Mouse (Mus musculus): ENCODE measurements around the gene Prkcq. TPM values are rescaled to one million over a fixed set of nuclear protein-coding genes. Genes with fewer than 3 reads are reported as not detected.

Gene Prkcq
- polyA plus RNA-seq, 1 experiment = 3.8 TPM

DNA sequence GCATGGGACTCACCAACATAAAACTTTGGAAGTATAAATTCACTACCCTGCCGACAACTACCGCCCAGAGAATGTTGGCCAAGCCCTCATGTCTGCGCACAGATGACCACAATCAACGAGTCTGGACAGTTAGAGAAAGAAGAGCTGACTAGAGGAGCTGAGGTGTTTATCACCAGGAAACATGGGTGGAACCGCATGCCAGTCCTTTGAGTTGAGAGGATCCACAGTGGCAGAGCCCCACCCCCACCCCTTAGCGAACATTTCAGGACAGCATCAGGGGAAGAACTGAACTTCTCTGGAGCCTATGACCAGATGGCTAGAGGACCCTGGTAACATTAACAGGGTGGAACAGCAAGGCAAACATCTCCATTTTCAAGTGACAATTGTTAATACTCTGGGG is 37.4 kb downstream of the Prkcq start:
- TF ChIP-seq POLR2A (IDR thresholded peaks at IDR 0.05; ENCODE audit: borderline replicate concordance, extremely low read depth, low read depth, low read length) (no peak), CTCF (IDR thresholded peaks at IDR 0.05; ENCODE audit: insufficient read depth, low read length) (no peak)
- WGBS = 54% methylated on average over 6 of the region's 6 CpGs

DNA sequence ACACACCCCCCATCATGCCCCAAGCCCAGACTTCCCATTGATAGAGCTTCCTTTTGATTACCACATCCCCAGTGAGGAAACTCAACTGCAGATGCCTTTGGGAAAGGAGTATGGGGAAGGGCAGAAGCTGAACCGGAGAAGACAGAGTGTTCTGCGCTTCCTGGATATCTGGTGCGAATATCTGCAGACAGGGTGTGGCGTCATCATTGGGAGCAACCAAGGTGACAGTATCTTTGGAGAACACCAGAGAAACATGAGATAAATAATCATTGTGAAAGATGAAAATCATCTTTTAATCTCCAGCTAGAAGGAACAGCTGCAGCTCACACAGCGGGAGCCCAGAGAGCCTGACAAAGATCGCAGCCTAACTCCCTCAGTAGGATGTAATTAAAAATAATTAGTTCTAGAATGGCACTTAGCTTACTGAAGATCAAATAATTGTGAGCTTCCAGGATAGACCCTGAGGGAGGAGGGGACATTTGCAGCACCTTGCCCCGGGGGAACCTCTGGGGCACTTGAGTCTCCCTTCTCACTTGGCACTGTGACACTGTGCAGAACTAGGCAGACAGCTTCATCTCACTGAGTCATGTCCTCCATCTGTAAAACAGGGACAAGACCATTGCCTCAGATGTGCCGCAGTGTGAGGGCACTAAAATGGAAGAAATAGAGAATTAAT is 38.5 kb downstream of the Prkcq start:
- no peak for DNase-seq
- 69% methylated on average over 8 of the region's 8 CpGs for WGBS
- no peak overlapping the region for H3K4me3 ChIP-seq (replicated peaks; ENCODE audit: extremely low read depth, low read depth, low read length)
- TF ChIP-seq CTCF (IDR thresholded peaks at IDR 0.05; ENCODE audit: insufficient read depth, low read length) = no peak
- no peak for TF ChIP-seq POLR2A (IDR thresholded peaks at IDR 0.05; ENCODE audit: borderline replicate concordance, extremely low read depth, low read depth, low read length)
- no peaks in the 10 kb centered on the region for H3K4me1 ChIP-seq (ENCODE audit: control insufficient read depth, insufficient read depth, low read length)

More for the DNA sequence above, 37.4 kb downstream of the Prkcq start:
- DNase-seq = no peak
- no peak overlapping the region for H3K4me3 ChIP-seq (replicated peaks; ENCODE audit: extremely low read depth, low read depth, low read length)
- H3K4me1 ChIP-seq (ENCODE audit: control insufficient read depth, insufficient read depth, low read length) = no peaks in the 10 kb centered on the region

DNA sequence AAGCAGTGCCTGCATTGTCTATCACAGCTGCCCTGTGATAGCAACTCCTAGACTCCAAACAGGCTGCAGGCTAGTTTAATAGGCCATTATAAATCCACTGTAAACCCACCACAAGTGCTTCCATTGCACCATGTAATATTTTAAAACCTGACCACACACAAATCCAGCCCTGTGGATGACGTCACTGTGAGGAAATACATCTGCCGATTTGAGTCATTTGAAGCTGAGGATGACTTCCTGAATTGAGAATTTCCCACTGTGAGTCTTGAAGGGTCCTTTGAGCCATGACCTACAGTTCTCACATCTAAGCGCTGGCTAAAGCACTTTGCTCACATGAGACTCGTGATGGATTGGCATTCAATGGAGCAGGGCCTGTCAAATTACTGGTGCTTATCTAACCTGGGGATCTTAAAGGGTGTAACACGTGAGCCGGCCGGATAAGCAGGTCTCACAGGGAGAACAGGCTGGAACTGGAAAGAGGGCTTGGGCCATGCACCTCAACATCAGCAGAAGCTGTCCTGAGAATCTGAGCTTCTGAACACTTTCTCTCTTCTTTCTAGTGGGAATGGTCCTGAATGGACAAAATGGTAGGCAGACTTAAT is 40.2 kb downstream of the Prkcq start:
- H3K4me1 ChIP-seq (ENCODE audit: control insufficient read depth, insufficient read depth, low read length) = no peaks in the 10 kb centered on the region; the same call in 1 of the 2 replicates
- no peak overlapping the region for H3K4me3 ChIP-seq (replicated peaks; ENCODE audit: extremely low read depth, low read depth, low read length)
- TF ChIP-seq POLR2A (IDR thresholded peaks at IDR 0.05; ENCODE audit: borderline replicate concordance, extremely low read depth, low read depth, low read length) = no peak
- TF ChIP-seq CTCF (IDR thresholded peaks at IDR 0.05; ENCODE audit: insufficient read depth, low read length) = no peak
- WGBS = 46% methylated on average over 7 of the region's 7 CpGs
- DNase-seq = no peak

DNA sequence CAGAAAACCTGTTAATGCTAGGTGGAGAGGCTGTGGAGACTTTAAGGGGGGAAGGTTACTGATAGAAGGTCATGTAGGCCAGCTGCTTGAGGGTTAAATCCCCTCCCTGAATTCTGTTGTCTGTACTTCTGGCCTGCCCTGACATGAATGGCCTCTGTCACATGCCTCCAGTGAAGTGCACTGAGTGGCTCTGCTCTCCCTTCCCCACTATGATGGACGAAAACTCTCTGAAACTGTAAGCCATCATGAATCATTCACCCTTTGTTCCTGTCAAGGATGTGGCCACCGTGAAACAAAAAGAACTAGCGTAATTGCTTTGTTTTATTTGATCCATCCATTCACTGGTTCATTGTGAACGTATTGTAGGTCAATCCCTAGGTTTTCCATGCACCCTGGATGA is 44.5 kb downstream of the Prkcq start:
- WGBS = 57% methylated on average over 4 of the region's 4 CpGs
- no peak for TF ChIP-seq CTCF (IDR thresholded peaks at IDR 0.05; ENCODE audit: insufficient read depth, low read length)
- TF ChIP-seq POLR2A (IDR thresholded peaks at IDR 0.05; ENCODE audit: borderline replicate concordance, extremely low read depth, low read depth, low read length) = no peak
- H3K4me3 ChIP-seq (replicated peaks; ENCODE audit: extremely low read depth, low read depth, low read length) = no peak overlapping the region
- H3K4me1 ChIP-seq (ENCODE audit: control insufficient read depth, insufficient read depth, low read length) = peaks cover 2% of the 10 kb centered on the region
- no peak for DNase-seq

DNA sequence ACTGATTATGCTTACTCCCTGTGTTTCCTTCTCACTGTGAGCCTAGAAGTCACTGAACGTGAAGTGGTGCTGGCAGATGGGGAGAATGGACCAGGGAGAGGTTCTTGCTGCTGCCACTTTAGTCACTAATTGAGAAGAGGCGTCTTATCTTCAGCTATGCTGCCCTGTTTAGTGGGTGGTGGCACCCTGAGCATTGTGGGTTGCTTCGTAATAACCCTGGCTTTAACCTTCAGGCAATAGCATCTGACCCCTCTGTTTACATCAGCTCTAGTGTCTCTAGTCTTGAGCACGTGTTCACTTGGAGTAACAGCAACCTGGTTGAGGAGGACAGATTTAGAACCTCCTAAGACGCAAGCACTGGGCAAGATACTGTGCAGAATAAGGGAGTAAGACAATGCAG is 44.9 kb downstream of the Prkcq start:
- TF ChIP-seq POLR2A (IDR thresholded peaks at IDR 0.05; ENCODE audit: borderline replicate concordance, extremely low read depth, low read depth, low read length) (no peak), CTCF (IDR thresholded peaks at IDR 0.05; ENCODE audit: insufficient read depth, low read length) (no peak)
- 78% methylated on average over 5 of the region's 5 CpGs for WGBS
- no peak for DNase-seq
- peaks cover 2% of the 10 kb centered on the region for H3K4me1 ChIP-seq (ENCODE audit: control insufficient read depth, insufficient read depth, low read length)
- H3K4me3 ChIP-seq (replicated peaks; ENCODE audit: extremely low read depth, low read depth, low read length) = no peak overlapping the region

DNA sequence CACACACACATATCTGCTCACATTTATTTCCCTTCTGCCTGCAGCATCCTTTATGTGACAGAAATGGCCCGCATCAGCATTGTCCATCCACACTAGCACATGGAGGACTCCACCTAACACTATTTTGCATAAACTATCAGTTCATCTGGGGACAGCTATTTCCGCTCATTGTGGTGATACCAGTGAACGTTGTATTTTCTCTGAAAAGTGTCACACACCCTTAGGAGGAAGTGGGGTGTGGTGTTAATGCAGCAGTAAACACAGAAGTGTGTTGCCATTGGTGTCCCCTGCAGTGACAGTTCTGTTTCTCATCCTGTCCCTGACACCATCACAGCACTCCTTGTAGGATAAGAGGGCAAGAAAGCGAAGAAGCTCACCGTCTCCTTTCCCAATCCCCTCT is 46.2 kb downstream of the Prkcq start:
- DNase-seq = no peak
- Histone ChIP-seq H3K4me1 (ENCODE audit: control insufficient read depth, insufficient read depth, low read length) (peaks cover 2% of the 10 kb centered on the region), H3K4me3 (replicated peaks; ENCODE audit: extremely low read depth, low read depth, low read length) (no peak overlapping the region)
- 47% methylated on average over 5 of the region's 5 CpGs for WGBS
- TF ChIP-seq CTCF (IDR thresholded peaks at IDR 0.05; ENCODE audit: insufficient read depth, low read length) (no peak), POLR2A (IDR thresholded peaks at IDR 0.05; ENCODE audit: borderline replicate concordance, extremely low read depth, low read depth, low read length) (no peak)

DNA sequence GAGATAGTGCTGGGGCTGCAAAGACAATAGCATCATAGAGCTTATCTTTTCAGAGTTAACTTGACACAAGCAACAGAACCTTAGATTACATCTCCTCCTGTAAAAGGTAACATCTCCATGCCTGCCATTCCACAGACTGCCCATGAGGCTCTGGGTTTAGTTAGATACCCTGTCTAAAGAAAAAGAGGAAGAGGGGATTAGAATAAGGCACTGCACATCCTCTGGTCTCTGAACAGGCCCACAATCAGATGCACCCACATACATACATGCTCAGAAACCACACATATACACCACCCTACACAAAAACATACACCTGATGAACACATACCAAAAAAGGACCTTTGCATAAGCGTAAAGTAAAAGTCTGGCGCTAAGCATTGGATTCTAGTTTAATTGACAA is 47.4 kb downstream of the Prkcq start:
- no peak for DNase-seq
- no peak for TF ChIP-seq CTCF (IDR thresholded peaks at IDR 0.05; ENCODE audit: insufficient read depth, low read length)
- no peak for TF ChIP-seq POLR2A (IDR thresholded peaks at IDR 0.05; ENCODE audit: borderline replicate concordance, extremely low read depth, low read depth, low read length)
- WGBS = 90% methylated on average over 2 of the region's 2 CpGs
- Histone ChIP-seq H3K4me3 (replicated peaks; ENCODE audit: extremely low read depth, low read depth, low read length) (no peak overlapping the region), H3K4me1 (ENCODE audit: control insufficient read depth, insufficient read depth, low read length) (peaks cover 2% of the 10 kb centered on the region)

DNA sequence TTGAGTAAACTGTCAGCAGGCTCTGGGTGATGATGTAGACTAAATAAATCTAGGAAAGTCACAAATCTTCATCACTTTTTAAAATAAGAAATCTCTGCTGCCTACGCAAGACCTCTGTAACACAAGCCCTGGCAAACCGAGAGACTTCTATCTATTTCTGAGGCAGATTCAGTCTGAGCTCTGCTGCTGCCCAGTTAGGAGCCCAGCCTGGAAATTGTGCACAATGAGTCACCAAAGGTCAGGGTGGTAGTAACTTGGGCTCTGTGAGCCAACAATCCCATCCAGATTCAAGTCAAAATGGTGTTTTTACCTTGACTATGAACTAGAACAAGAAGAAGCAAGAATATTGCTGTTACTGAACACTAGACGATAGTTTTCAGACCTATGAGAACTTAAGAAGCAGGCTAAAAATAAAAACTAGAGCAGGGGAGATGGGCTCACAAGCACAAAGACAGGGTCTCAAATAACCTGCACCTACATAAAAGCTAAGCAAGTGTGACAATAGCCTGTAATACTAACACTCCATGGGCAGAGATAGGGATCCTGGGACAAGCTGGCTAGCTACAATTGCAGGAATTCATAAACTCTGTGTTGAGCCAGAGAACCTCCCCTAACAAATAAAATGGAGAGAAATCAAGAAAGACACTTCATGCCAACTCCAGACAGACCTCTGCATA is 53.0 kb downstream of the Prkcq start:
- WGBS = 78% methylated on average over 3 of the region's 3 CpGs
- DNase-seq = no peak

DNA sequence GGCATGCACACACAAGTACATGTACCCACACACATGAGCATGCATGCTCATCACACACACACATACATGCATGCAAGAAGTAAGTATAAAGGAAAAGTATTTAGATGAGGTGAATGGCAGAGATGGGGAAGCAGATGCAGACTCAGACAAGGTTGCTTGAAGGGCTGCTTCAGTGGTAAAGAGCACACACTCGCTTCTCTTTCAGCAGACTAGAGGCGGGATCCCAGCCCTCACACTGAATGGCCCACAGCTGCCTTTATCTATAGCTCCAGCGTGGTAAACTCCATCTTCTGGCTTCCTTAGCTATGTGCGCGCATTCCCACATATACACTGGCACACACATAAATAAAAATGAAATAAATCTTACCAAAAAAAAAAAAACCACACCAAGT is 53.6 kb downstream of the Prkcq start:
- Histone ChIP-seq H3K4me3 (replicated peaks; ENCODE audit: extremely low read depth, low read depth, low read length) (no peak overlapping the region), H3K4me1 (ENCODE audit: control insufficient read depth, insufficient read depth, low read length) (no peaks in the 10 kb centered on the region)
- DNase-seq = no peak
- TF ChIP-seq POLR2A (IDR thresholded peaks at IDR 0.05; ENCODE audit: borderline replicate concordance, extremely low read depth, low read depth, low read length) (no peak), CTCF (IDR thresholded peaks at IDR 0.05; ENCODE audit: insufficient read depth, low read length) (no peak)
- WGBS = 74% methylated on average over 5 of the region's 5 CpGs

More for the DNA sequence above, 53.0 kb downstream of the Prkcq start:
- Histone ChIP-seq H3K4me1 (ENCODE audit: control insufficient read depth, insufficient read depth, low read length) (no peaks in the 10 kb centered on the region), H3K4me3 (replicated peaks; ENCODE audit: extremely low read depth, low read depth, low read length) (no peak overlapping the region)
- TF ChIP-seq POLR2A (IDR thresholded peaks at IDR 0.05; ENCODE audit: borderline replicate concordance, extremely low read depth, low read depth, low read length) (no peak), CTCF (IDR thresholded peaks at IDR 0.05; ENCODE audit: insufficient read depth, low read length) (no peak)
